Mouse (Mus musculus): Measurements from ENCODE around the gene Zfp292.
"Not testable (repeated sequence)": the region's sequence is repeated elsewhere in the genome, so short reads cannot be mapped to it uniquely, and the experiment has no call there.

DNA sequence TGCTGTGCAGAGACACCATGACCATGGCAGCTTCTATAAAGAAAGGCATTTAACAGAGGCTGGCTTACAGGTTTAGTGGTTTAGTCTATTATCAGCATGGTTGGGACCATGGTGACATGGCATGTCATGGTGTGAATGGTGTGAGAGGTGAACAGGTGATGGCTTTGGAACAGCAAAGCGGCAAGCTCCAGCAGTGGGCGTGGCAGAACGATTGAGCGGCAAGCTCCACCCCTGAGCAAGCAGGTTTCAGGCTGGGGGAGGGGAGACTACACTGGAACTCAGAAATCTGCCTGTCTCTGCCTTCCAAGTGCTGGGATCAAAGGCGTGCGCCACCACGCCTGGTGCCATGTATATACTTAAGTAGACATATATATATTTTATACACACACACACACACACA lies 45.6 kb upstream of the Zfp292 start:
- not testable (repeated sequence) for TF ChIP-seq GATA1, TAL1 (IDR thresholded peaks at IDR 0.05; ENCODE audit: low read length)

All from erythroblast, embryonic 14.5 days (primary cell).